Mouse (Mus musculus) MEL (cell line): ENCODE data around the gene Mov10l1. TPM values are rescaled to one million over a fixed set of nuclear protein-coding genes. Genes with fewer than 3 reads are reported as not detected.

Experiments used
- DNase-seq: peaks from one replicate; pipeline ENCODE4 v3.0.0; 2011; ENCODE audit warnings: low read depth, low spot score
- H3K27ac ChIP-seq: 2 replicates; pipeline ENCODE4 v1.5.1; 2012; ENCODE audit warnings: low read depth, mild to moderate bottlenecking, control low read depth, low read length, moderate library complexity; ENCODE audit not compliant: control insufficient read depth
- H3K27me3 ChIP-seq, 2 experiments: fragments of 150-350 bp in 1 of 2; sonication (generic) in 1 of 2; 2 replicates each; pipeline ENCODE4 v1.6.1; 2012; ENCODE audit warnings: low read length in 2 of 2, mild to moderate bottlenecking in 2 of 2, improper control_type of control experiment in 1 of 2, moderate library complexity in 1 of 2; ENCODE audit not compliant: insufficient read depth in 2 of 2, control insufficient read depth in 1 of 2
- H3K36me3 ChIP-seq, 2 experiments: 2 replicates each; pipeline ENCODE4 v1.6.1; 2012 to 2014; ENCODE audit warnings: low read length in 2 of 2, improper control_type of control experiment in 1 of 2, inconsistent platforms in 1 of 2, mild to moderate bottlenecking in 1 of 2; ENCODE audit not compliant: insufficient read depth in 2 of 2, control insufficient read depth in 1 of 2
- H3K4me1 ChIP-seq, 2 experiments: fragments of 150-350 bp in 1 of 2; sonication (generic) in 1 of 2; 2 replicates each; pipeline ENCODE4 v1.6.1; 2012; ENCODE audit warnings: low read length in 2 of 2, improper control_type of control experiment in 1 of 2, mild to moderate bottlenecking in 1 of 2; ENCODE audit not compliant: insufficient read depth in 2 of 2, control insufficient read depth in 1 of 2
- H3K4me3 ChIP-seq, 2 experiments: fragments of 150-350 bp in 1 of 2; sonication (generic) in 1 of 2; 2 replicates each; pipeline ENCODE4 v1.5.1; 2012; ENCODE audit warnings: low read depth in 2 of 2, low read length in 2 of 2, mild to moderate bottlenecking in 2 of 2, moderate library complexity in 2 of 2, control low read depth in 1 of 2, improper control_type of control experiment in 1 of 2; ENCODE audit not compliant: control insufficient read depth in 1 of 2, insufficient read depth in 1 of 2
- H3K79me2 ChIP-seq: 2 replicates; pipeline ENCODE4 v1.6.1; 2012; ENCODE audit warnings: mild to moderate bottlenecking, low read length, moderate library complexity; ENCODE audit not compliant: control insufficient read depth, poor library complexity, insufficient read depth
- H3K9ac ChIP-seq: 2 replicates; pipeline ENCODE4 v1.6.1; 2012; ENCODE audit warnings: low read depth, mild to moderate bottlenecking, control low read depth, low read length, moderate library complexity; ENCODE audit not compliant: control insufficient read depth, poor library complexity, severe bottlenecking
- H3K9me3 ChIP-seq: fragments of 150-350 bp; sonication (generic); replicated peaks from 2 replicates; pipeline ENCODE4 v1.6.1; 2012; ENCODE audit warnings: mild to moderate bottlenecking, low read length, improper control_type of control experiment, moderate library complexity; ENCODE audit not compliant: insufficient read depth
- CHD2 ChIP-seq: IDR thresholded peaks from 2 replicates; pipeline ENCODE4 v1.6.1; 2011; ENCODE audit warnings: low read length, improper control_type of control experiment
- CTCF ChIP-seq, 3 experiments: IDR thresholded peaks in 2 of 3; conservative IDR thresholded peaks in 1 of 3; 2 replicates each; pipeline ENCODE4 v1.5.1; 2011 to 2012; ENCODE audit warnings: low read length in 3 of 3, low read depth in 2 of 3, mild to moderate bottlenecking in 2 of 3, improper control_type of control experiment in 1 of 3, inconsistent platforms in 1 of 3, mixed read lengths in 1 of 3, moderate library complexity in 1 of 3; ENCODE audit not compliant: control insufficient read depth in 1 of 3, insufficient read depth in 1 of 3, poor library complexity in 1 of 3, severe bottlenecking in 1 of 3
- E2F4 ChIP-seq: IDR thresholded peaks from 2 replicates; pipeline ENCODE4 v1.6.1; 2011; ENCODE audit warnings: low read depth, low read length, improper control_type of control experiment, borderline replicate concordance
- ELF1 ChIP-seq: IDR thresholded peaks from 2 replicates; pipeline ENCODE4 v1.6.1; 2014; ENCODE audit warnings: low read depth, mild to moderate bottlenecking, inconsistent platforms, low read length, improper control_type of control experiment, moderate library complexity
- ETS1 ChIP-seq: IDR thresholded peaks from 2 replicates; pipeline ENCODE4 v1.6.1; 2012; ENCODE audit warnings: low read depth, mild to moderate bottlenecking, inconsistent platforms, low read length, improper control_type of control experiment, moderate library complexity
- GABPA ChIP-seq: IDR thresholded peaks from 2 replicates; pipeline ENCODE4 v1.6.1; 2012; ENCODE audit warnings: low read depth, mild to moderate bottlenecking, inconsistent platforms, low read length, improper control_type of control experiment, moderate library complexity
- HCFC1 ChIP-seq: IDR thresholded peaks from 2 replicates; pipeline ENCODE4 v1.6.1; 2012; ENCODE audit warnings: low read depth, mild to moderate bottlenecking, inconsistent platforms, low read length, improper control_type of control experiment, moderate library complexity
- KAT2A ChIP-seq: conservative IDR thresholded peaks from 2 replicates; pipeline ENCODE4 v1.6.1; 2012; ENCODE audit warnings: low read depth, low read length, improper control_type of control experiment, inconsistent platforms
- MAFK ChIP-seq: IDR thresholded peaks from 2 replicates; pipeline ENCODE4 v1.6.1; 2011; ENCODE audit warnings: low read depth, mild to moderate bottlenecking, low read length, improper control_type of control experiment, borderline replicate concordance
- MAZ ChIP-seq: IDR thresholded peaks from 2 replicates; pipeline ENCODE4 v1.6.1; 2012; ENCODE audit warnings: low read depth, mild to moderate bottlenecking, inconsistent platforms, low read length, improper control_type of control experiment
- NELFE ChIP-seq: IDR thresholded peaks from 2 replicates; pipeline ENCODE4 v1.6.1; 2011; ENCODE audit warnings: low read depth, low read length, improper control_type of control experiment
- NRF1 ChIP-seq: IDR thresholded peaks from 2 replicates; pipeline ENCODE4 v1.6.1; 2014; ENCODE audit warnings: low read depth, mild to moderate bottlenecking, inconsistent platforms, low read length, improper control_type of control experiment, moderate library complexity; ENCODE audit not compliant: poor library complexity, insufficient read depth, severe bottlenecking
- POLR2AphosphoS5 ChIP-seq: IDR thresholded peaks from 2 replicates; pipeline ENCODE4 v1.6.1; 2012; ENCODE audit warnings: low read depth, borderline replicate concordance, mild to moderate bottlenecking, inconsistent platforms, low read length, moderate library complexity, mixed read lengths
- RAD21 ChIP-seq: IDR thresholded peaks from 2 replicates; pipeline ENCODE4 v1.6.1; 2011; ENCODE audit warnings: mild to moderate bottlenecking, low read depth, low read length, improper control_type of control experiment
- RCOR1 ChIP-seq: IDR thresholded peaks from 2 replicates; pipeline ENCODE4 v1.6.1; 2012; ENCODE audit warnings: low read depth, mild to moderate bottlenecking, inconsistent platforms, low read length, improper control_type of control experiment
- SIN3A ChIP-seq: IDR thresholded peaks from 2 replicates; pipeline ENCODE4 v1.6.1; 2012; ENCODE audit warnings: low read length, improper control_type of control experiment, inconsistent platforms
- TAL1 ChIP-seq: IDR thresholded peaks from 2 replicates; pipeline ENCODE4 v1.6.1; 2012; ENCODE audit warnings: mild to moderate bottlenecking, inconsistent platforms, low read length, moderate library complexity, mixed read lengths
- TCF12 ChIP-seq: IDR thresholded peaks from 2 replicates; pipeline ENCODE4 v1.6.1; 2014; ENCODE audit warnings: low read depth, mild to moderate bottlenecking, inconsistent platforms, low read length, improper control_type of control experiment, moderate library complexity
- UBTF ChIP-seq: IDR thresholded peaks from 2 replicates; pipeline ENCODE4 v1.6.1; 2012; ENCODE audit warnings: low read depth, mild to moderate bottlenecking, inconsistent platforms, low read length, improper control_type of control experiment, moderate library complexity, borderline replicate concordance; ENCODE audit not compliant: insufficient read depth
- USF2 ChIP-seq, 2 experiments: IDR thresholded peaks; 2 replicates each; pipeline ENCODE4 v1.6.1; 2011 to 2012; ENCODE audit warnings: improper control_type of control experiment in 2 of 2, low read length in 2 of 2, borderline replicate concordance in 1 of 2, inconsistent platforms in 1 of 2, low read depth in 1 of 2, mild to moderate bottlenecking in 1 of 2; ENCODE audit not compliant: insufficient read depth in 1 of 2
- ZC3H11A ChIP-seq: IDR thresholded peaks from 2 replicates; pipeline ENCODE4 v1.6.1; 2012; ENCODE audit warnings: low read depth, mild to moderate bottlenecking, inconsistent platforms, low read length, improper control_type of control experiment
- ZMIZ1 ChIP-seq: IDR thresholded peaks from 2 replicates; pipeline ENCODE4 v1.6.1; 2012; ENCODE audit warnings: low read depth, mild to moderate bottlenecking, inconsistent platforms, low read length, improper control_type of control experiment, moderate library complexity
- polyA plus RNA-seq, 2 experiments: library from polyadenylated mRNA; stranded (reverse) in 1 of 2; unstranded in 1 of 2; fragments of >175 nt in 1 of 2; fragments of >200 nt in 1 of 2; gene quantifications; 2 replicates each; pipeline versions ENCODE4 v1.2.1 to v1.2.4; 2012; ENCODE audit warnings: low replicate concordance in 2 of 2, low read depth in 1 of 2; ENCODE audit not compliant: insufficient read length in 2 of 2, insufficient read depth in 1 of 2, missing spikeins in 1 of 2
- total RNA-seq: library from RNA; depleted of rRNA; stranded (reverse); fragments of 300-350 nt; gene quantifications from 2 replicates; pipeline ENCODE4 v1.2.3, GENCODE M21; 2012

Mov10l1 gene
- total and polyA plus RNA-seq, 3 experiments, result not detected

GRCm38 (mm10) chr15:89067609-89068008, 84.9 kb downstream of the Mov10l1 start:
- H3K36me3 ChIP-seq, result no peaks in the 10 kb centered on the region
- H3K4me3 ChIP-seq, result no peak overlapping the region
- no peak overlapping the region for H3K27ac ChIP-seq
- no peak for TF ChIP-seq GABPA
- no peak for TF ChIP-seq ZMIZ1
- TF ChIP-seq NRF1, result no peak
- TF ChIP-seq MAZ, result no peak
- no peak for TF ChIP-seq HCFC1
- no peak for TF ChIP-seq ETS1
- no peak for TF ChIP-seq RCOR1
- TF ChIP-seq ELF1, result no peak
- no peak for TF ChIP-seq POLR2AphosphoS5
- TF ChIP-seq UBTF, result no peak
- TF ChIP-seq ZC3H11A, result no peak
- no peak for TF ChIP-seq CTCF (IDR thresholded peaks at IDR 0.05 in 2 of 3, conservative IDR thresholded peaks at IDR 0.05 in 1 of 3; ENCODE audit: control insufficient read depth in 1 of 3, insufficient read depth in 1 of 3, low read depth in 2 of 3, low read length in 3 of 3, poor library complexity in 1 of 3, severe bottlenecking in 1 of 3)
- TF ChIP-seq RAD21, result no peak
- TF ChIP-seq E2F4, result no peak
- no peak for TF ChIP-seq TCF12
- no peak for TF ChIP-seq SIN3A
- no peaks in the 10 kb centered on the region for H3K4me1 ChIP-seq
- no peak overlapping the region for H3K9ac ChIP-seq
- no peaks in the 10 kb centered on the region for H3K79me2 ChIP-seq
- peaks cover 2 to 12% of the 10 kb centered on the region in 2 experiments; a peak in 3 of 4 replicates for H3K27me3 ChIP-seq
- DNase-seq, result no peak
- H3K9me3 ChIP-seq, result no peaks in the 10 kb centered on the region

GRCm38 (mm10) chr15:89068226-89068625, 85.5 kb downstream of the Mov10l1 start:
- Histone ChIP-seq H3K4me3 (no peak overlapping the region), H3K4me1 (no peaks in the 10 kb centered on the region), H3K36me3 (no peaks in the 10 kb centered on the region), H3K79me2 (no peaks in the 10 kb centered on the region), H3K9me3 (no peaks in the 10 kb centered on the region), H3K27ac (no peak overlapping the region), H3K9ac (no peak overlapping the region), H3K27me3 (peaks cover 2 to 12% of the 10 kb centered on the region in 2 experiments; a peak in 3 of 4 replicates)
- TF ChIP-seq ZC3H11A (no peak), RAD21 (no peak), MAFK (no peak), E2F4 (no peak), ELF1 (no peak), GABPA (no peak), USF2 (IDR thresholded peaks at IDR 0.05; ENCODE audit: borderline replicate concordance in 1 of 2, insufficient read depth in 1 of 2, low read depth in 1 of 2, low read length in 2 of 2) (no peak), TCF12 (no peak), KAT2A (no peak), CTCF (IDR thresholded peaks at IDR 0.05 in 2 of 3, conservative IDR thresholded peaks at IDR 0.05 in 1 of 3; ENCODE audit: control insufficient read depth in 1 of 3, insufficient read depth in 1 of 3, low read depth in 2 of 3, low read length in 3 of 3, poor library complexity in 1 of 3, severe bottlenecking in 1 of 3) (no peak), CHD2 (no peak), ZMIZ1 (no peak), TAL1 (no peak), NELFE (no peak)
- no peak for DNase-seq
